Mouse (Mus musculus): ENCODE results near the gene Gas7.

DNA sequence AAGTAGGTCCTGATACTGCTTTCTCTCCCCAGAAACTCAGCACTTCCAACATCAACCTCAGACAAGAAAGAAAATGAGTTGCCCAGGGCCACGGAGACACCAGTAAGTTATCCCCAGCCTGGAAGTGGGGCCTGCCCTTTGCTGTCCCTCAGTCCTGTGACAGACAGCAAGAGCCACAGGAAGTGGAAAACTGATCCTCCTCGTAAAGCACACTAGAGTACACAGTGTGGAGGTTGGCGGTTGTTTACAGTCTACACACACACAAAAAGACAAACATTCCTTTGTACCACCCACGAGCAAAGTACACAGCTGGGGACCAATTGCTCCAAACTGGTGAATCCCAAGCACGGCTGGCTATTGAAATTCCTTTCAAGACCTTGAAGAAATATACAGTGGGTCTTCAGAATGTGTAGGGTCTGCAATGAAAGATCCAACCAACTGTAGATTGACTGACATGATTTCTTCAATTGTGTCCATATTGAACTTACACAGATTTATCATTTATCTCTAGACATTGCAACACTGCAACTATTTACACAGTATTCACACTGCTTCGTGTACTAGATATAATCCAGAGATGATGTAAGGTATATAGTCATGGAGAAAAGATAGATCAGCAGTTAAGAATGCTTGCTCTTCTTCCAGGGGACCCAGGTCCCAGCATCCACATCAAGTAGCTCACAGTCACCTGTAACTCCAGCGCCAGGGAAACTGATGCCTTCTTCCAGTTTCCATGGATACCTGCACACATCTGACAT lies 267.3 kb downstream of the Gas7 start:
- TF ChIP-seq POLR2A (IDR thresholded peaks at IDR 0.05; ENCODE audit: extremely low read depth, insufficient read depth, low read length) (no peak), CTCF (IDR thresholded peaks at IDR 0.05; ENCODE audit: low read depth, low read length) (no peak)

Data from liver, adult 2 months (tissue).